Mouse (Mus musculus) liver, postnatal 0 days (tissue): ENCODE results near the gene Memo1.

Source experiments
- CTCF ChIP-seq: sonication (generic); IDR thresholded peaks from 2 replicates; pipeline ENCODE4 v1.5.1; 2016; ENCODE audit warnings: antibody characterized with exemption, low read depth
- EP300 ChIP-seq: IDR thresholded peaks from 2 replicates; pipeline ENCODE4 v1.6.1; 2016; ENCODE audit warnings: antibody characterized with exemption, low read depth, mild to moderate bottlenecking

DNA sequence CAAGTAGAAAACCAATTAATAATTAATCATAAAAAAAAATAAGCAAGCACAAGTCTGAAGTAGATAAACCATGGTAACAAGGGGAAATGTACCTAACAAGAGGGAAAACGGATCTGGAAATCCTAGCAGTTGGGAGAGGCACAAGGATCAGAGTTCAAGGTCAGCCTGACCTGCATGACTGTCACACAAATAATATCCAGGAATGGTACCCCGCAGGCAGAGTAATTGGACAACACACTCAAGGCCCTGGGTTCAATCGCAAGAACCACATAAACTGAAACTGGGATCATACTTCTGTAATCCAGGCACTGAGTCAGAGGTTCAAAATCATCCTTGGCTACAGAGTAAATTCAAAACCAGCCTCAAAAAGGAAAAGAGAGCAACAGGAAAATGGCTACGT lies 10.3 kb upstream of the Memo1 start:
- no peak for TF ChIP-seq EP300
- TF ChIP-seq CTCF, result no peak
